ENCODE assay signal across 29 mouse cellular contexts in the genomic region with DNA sequence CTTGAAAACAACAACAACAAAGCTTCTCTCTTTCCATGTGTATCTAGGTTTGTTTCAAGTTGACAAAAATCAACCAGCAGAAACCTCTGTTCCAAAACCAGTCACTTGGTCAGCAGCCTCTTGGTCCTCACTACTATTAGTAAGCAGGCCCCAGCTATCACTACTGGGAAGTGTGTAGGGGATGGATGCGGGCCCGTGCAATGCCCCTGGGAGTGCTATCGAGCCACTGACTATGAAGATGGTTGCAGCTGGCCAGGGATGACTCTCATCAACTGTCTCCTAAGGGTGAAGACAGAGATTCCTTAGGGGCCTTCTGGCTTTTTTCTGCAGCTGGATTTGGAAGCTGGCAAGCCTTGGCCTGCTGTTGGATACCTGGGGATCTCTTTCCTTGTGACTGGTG. TPM values are rescaled to one million over a fixed set of nuclear protein-coding genes. Genes with fewer than 3 reads are reported as not detected.
DNase-seq lines count a peak whose midpoint lies in the region; ATAC-seq lines count a peak whose summit lies in the region.
"Had no signal": no experiment of that assay in that cellular context is flagged by ENCODE, and none has a peak within 500 bp of the region (broad histone marks: within the 10 kb centered on the region; RNA-seq: fewer than 3 reads in every experiment).

No protein-coding gene starts in this region.

- ATAC-seq in heart, embryonic 16.5 days (replicated peaks; ENCODE audit: extremely low read depth, insufficient read depth, low FRiP score): no peak
- ATAC-seq in hindbrain, embryonic 16.5 days: no peak
- ATAC-seq: CD4-positive, CD25-positive, alpha-beta regulatory T cell, adult 4 months; forebrain, embryonic 13.5 days; forebrain, embryonic 15.5 days; forebrain, postnatal 0 days had no signal

- intact Hi-C loops in heart, postnatal 36 days (cut with DNase I): no loop called here
- intact Hi-C loops in heart, postnatal 14 days (cut with DNase I): no loop called here

- no peaks in the 10 kb centered on the region for H3K36me3 ChIP-seq in heart, embryonic 16.5 days (ENCODE audit: control insufficient read depth, insufficient read depth)
- no peaks in the 10 kb centered on the region for H3K36me3 ChIP-seq in hindbrain, embryonic 10.5 days
- H3K36me3 ChIP-seq in hindbrain, embryonic 16.5 days (ENCODE audit: control insufficient read depth, insufficient read depth, low read length): no peaks in the 10 kb centered on the region
- H3K36me3 ChIP-seq: embryonic facial prominence, embryonic 10.5 days; embryonic facial prominence, embryonic 12.5 days; forebrain, embryonic 15.5 days had no signal

- H3K4me1 ChIP-seq in heart, embryonic 16.5 days (ENCODE audit: control insufficient read depth, insufficient read depth, low read length): peaks cover 12% of the 10 kb centered on the region
- H3K4me1 ChIP-seq in hindbrain, embryonic 10.5 days (replicated peaks): peaks cover 69% of the 10 kb centered on the region
- peaks cover 19% of the 10 kb centered on the region for H3K4me1 ChIP-seq in hindbrain, embryonic 16.5 days (ENCODE audit: control insufficient read depth, insufficient read depth, low read depth, low read length)

- H3K9me3 ChIP-seq in heart, embryonic 16.5 days (replicated peaks; ENCODE audit: control insufficient read depth, low read length): no peaks in the 10 kb centered on the region
- H3K9me3 ChIP-seq in hindbrain, embryonic 10.5 days: no peaks in the 10 kb centered on the region
- no peaks in the 10 kb centered on the region for H3K9me3 ChIP-seq in hindbrain, embryonic 16.5 days (ENCODE audit: control insufficient read depth, low read length)
- H3K9me3 ChIP-seq: embryonic facial prominence, embryonic 10.5 days; embryonic facial prominence, embryonic 12.5 days; forebrain, embryonic 13.5 days; forebrain, embryonic 15.5 days had no signal

- 48% methylated on average over 3 of the region's 3 CpGs for WGBS in heart, embryonic 16.5 days
- WGBS in hindbrain, embryonic 10.5 days: 74% methylated on average over 3 of the region's 3 CpGs
- 74% methylated on average over 3 of the region's 3 CpGs for WGBS in hindbrain, embryonic 16.5 days

- H3K27me3 ChIP-seq in heart, embryonic 16.5 days (ENCODE audit: control insufficient read depth, insufficient read depth, low read length): no peaks in the 10 kb centered on the region
- no peaks in the 10 kb centered on the region for H3K27me3 ChIP-seq in hindbrain, embryonic 10.5 days (ENCODE audit: insufficient read depth, poor library complexity, severe bottlenecking)
- H3K27me3 ChIP-seq in hindbrain, embryonic 16.5 days (replicated peaks; ENCODE audit: control insufficient read depth, insufficient read depth, low read length): no peaks in the 10 kb centered on the region
- H3K27me3 ChIP-seq: embryonic facial prominence, embryonic 12.5 days; forebrain, embryonic 13.5 days; forebrain, embryonic 15.5 days had no signal

- H3K9ac ChIP-seq in heart, embryonic 16.5 days (ENCODE audit: low read length): no peak overlapping the region
- H3K9ac ChIP-seq in hindbrain, embryonic 16.5 days (ENCODE audit: low read depth, low read length): no peak overlapping the region
- H3K9ac ChIP-seq: embryonic facial prominence, embryonic 12.5 days; forebrain, embryonic 13.5 days; forebrain, embryonic 15.5 days; forebrain, postnatal 0 days had no signal

- H3K27ac ChIP-seq in heart, embryonic 16.5 days (ENCODE audit: low read length): peak overlapping the region; percentile 28; the same call in 1 of the 2 replicates
- H3K27ac ChIP-seq in hindbrain, embryonic 10.5 days: peak overlapping the region; percentile 26; the same call in 1 of the 2 replicates
- no peak overlapping the region for H3K27ac ChIP-seq in hindbrain, embryonic 16.5 days (ENCODE audit: low read depth, low read length)
- H3K27ac ChIP-seq: embryonic facial prominence, embryonic 12.5 days; forebrain, embryonic 13.5 days; forebrain, embryonic 15.5 days had no signal

- H3K4me2 ChIP-seq in heart, embryonic 16.5 days (ENCODE audit: low read depth, low read length): no peak overlapping the region
- no peak overlapping the region for H3K4me2 ChIP-seq in hindbrain, embryonic 16.5 days (ENCODE audit: low read length)
- H3K4me2 ChIP-seq: embryonic facial prominence, embryonic 12.5 days; forebrain, embryonic 13.5 days; forebrain, embryonic 15.5 days had no signal

- H3K4me3 ChIP-seq in heart, embryonic 16.5 days (ENCODE audit: low read length): no peak overlapping the region
- no peak overlapping the region for H3K4me3 ChIP-seq in hindbrain, embryonic 10.5 days
- no peak overlapping the region for H3K4me3 ChIP-seq in hindbrain, embryonic 16.5 days (ENCODE audit: low read length)
- H3K4me3 ChIP-seq: embryonic facial prominence, embryonic 10.5 days; embryonic facial prominence, embryonic 12.5 days; forebrain, embryonic 13.5 days; forebrain, embryonic 15.5 days had no signal

- DNase-seq in heart, adult 11 months: peak; percentile 96
- DNase-seq in heart, postnatal 36 days: no peak
- DNase-seq in heart, postnatal 14 days: no peak
- no peak for DNase-seq in hindbrain, embryonic 10.5 days (ENCODE audit: low spot score)
- DNase-seq: adrenal gland, adult 2 months; adrenal gland, postnatal 10 days; adrenal gland, postnatal 25 days; B cell, adult 2 months; cerebellum, adult 11 months; cerebellum, adult 18-20 months; cerebellum, adult 8-10 months; cerebellum, adult 9-11 months; cerebellum, postnatal 14 days; cerebellum, postnatal 36 days; forebrain, postnatal 0 days had no signal

RNA-seq across cellular contexts. Expression of a gene that starts 13.4 kb away (rescaled TPM):
- total RNA-seq in heart, postnatal 36 days (2021): 10 to 100 TPM; 29.5 to 34.0 TPM
- 17.9 and 21.8 TPM in 2 replicates for polyA plus RNA-seq in heart, embryonic 16.5 days (2015; fragmentation: Nextera tagmentation; extraction: Ambion mirVana)
- 10 to 100 TPM; 43.8 to 49.4 TPM for total RNA-seq in heart, postnatal 14 days (2021)
- polyA plus RNA-seq in hindbrain, embryonic 10.5 days (2016; fragmentation: Nextera tagmentation; extraction: Ambion mirVana): 39.1 and 46.4 TPM in 2 replicates
- polyA plus RNA-seq in hindbrain, embryonic 16.5 days (2015; fragmentation: Nextera tagmentation; extraction: Ambion mirVana): 13.3 and 15.1 TPM in 2 replicates
- total RNA-seq: MEL had no signal

RNA-seq across cellular contexts. Expression of a gene that starts 49.9 kb away (rescaled TPM):
- 100 to 1,000 TPM; 146 to 183 TPM for total RNA-seq in heart, postnatal 36 days (2021)
- polyA plus RNA-seq in heart, embryonic 16.5 days (2015; fragmentation: Nextera tagmentation; extraction: Ambion mirVana): 188 and 216 TPM in 2 replicates
- total RNA-seq in heart, postnatal 14 days (2021): 100 to 1,000 TPM; 224 to 237 TPM
- polyA plus RNA-seq in hindbrain, embryonic 10.5 days (2016; fragmentation: Nextera tagmentation; extraction: Ambion mirVana): 78.3 and 101 TPM in 2 replicates
- 75.4 and 76.2 TPM in 2 replicates for polyA plus RNA-seq in hindbrain, embryonic 16.5 days (2015; fragmentation: Nextera tagmentation; extraction: Ambion mirVana)
- polyA plus RNA-seq: CD4-positive, CD25-positive, alpha-beta regulatory T cell, adult 4 months had no signal

RNA-seq across cellular contexts. Expression of a gene that starts 56.6 kb away (rescaled TPM):
- not detected for total RNA-seq in heart, postnatal 36 days (2021)
- polyA plus RNA-seq in heart, embryonic 16.5 days (2015; fragmentation: Nextera tagmentation; extraction: Ambion mirVana): not detected in 2 replicates
- not detected for total RNA-seq in heart, postnatal 14 days (2021)
- not detected in 2 replicates for polyA plus RNA-seq in hindbrain, embryonic 10.5 days (2016; fragmentation: Nextera tagmentation; extraction: Ambion mirVana)
- polyA plus RNA-seq in hindbrain, embryonic 16.5 days (2015; fragmentation: Nextera tagmentation; extraction: Ambion mirVana): not detected in 2 replicates
- total RNA-seq: adrenal gland, adult 2 months; adrenal gland, postnatal 10 days; adrenal gland, postnatal 25 days; adrenal gland, postnatal 4 days; common myeloid progenitor, adult 5-6 weeks; ES-E14; forebrain, postnatal 0 days had no signal
- polyA plus RNA-seq: adrenal gland, adult 2 months; brain, embryonic 14.5 days; CD4-positive, CD25-positive, alpha-beta regulatory T cell, adult 4 months; embryonic facial prominence, embryonic 10.5 days; embryonic facial prominence, embryonic 12.5 days; embryonic facial prominence, embryonic 14.5 days; forebrain, embryonic 11.5 days; forebrain, embryonic 13.5 days; forebrain, embryonic 15.5 days; forebrain, postnatal 0 days had no signal
